Mouse (Mus musculus) cerebellum, postnatal 14 days (tissue): Measurements from ENCODE around the gene Ccdc62.
A peak's percentile ranks its signal among the peaks of the same experiment; 100 is the strongest.

ENCODE experiments used
- DNase-seq, 2 experiments: peaks; one replicate each; pipeline ENCODE4 v3.0.0; 2021; ENCODE audit warnings: mixed read lengths in 2 of 2

Gene Ccdc62

DNA sequence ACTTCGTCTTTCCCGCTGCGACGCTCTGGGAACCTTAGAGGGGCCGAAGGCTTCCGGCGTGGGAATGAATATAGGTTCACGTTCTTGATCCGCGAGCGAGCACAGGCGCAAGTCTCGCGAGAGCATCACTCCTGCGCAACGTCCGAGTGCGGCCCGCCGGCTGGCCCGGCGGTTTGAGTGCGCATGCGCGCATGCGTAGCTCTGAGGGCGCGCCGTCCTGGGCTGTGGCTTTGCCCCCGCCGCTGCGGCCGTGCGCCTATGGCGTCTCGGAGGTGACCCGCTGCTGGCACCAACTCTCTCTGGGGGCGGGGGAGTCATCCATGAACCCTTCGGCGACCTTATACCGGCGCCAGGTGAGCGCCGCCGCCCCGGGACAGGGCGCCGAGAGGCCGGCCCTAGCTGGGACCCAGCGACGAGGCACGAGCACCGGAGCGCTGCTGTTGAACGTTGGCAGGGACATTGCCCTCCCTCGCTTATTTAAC lies at the start of gene Ccdc62:
TSS of gene Ccdc62 (plus strand) at position 172 of the 482 bp plus-strand sequence.
- DNase-seq = peak; percentile 95 to 96

DNA sequence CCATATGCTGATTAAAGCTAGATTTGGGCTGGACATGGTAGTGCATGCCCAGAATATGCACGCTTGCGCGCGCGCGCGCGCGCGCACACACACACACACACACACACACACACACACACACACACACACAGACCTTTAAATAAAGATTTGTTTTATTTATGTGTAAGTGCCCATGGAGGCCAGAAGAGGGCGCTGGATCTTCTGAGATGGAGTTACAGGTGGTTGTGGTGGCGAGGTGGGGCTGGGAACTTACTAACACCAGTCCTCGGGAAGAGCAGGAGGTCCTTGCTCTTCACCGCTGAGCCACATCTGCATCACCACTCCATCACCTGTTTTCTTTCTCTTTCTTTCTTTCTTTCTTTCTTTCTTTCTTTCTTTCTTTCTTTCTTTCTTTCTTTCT lies 49.7 kb upstream of the Ccdc62 start:
- peak in 1 of 2 experiments; percentile 14 for DNase-seq

DNA sequence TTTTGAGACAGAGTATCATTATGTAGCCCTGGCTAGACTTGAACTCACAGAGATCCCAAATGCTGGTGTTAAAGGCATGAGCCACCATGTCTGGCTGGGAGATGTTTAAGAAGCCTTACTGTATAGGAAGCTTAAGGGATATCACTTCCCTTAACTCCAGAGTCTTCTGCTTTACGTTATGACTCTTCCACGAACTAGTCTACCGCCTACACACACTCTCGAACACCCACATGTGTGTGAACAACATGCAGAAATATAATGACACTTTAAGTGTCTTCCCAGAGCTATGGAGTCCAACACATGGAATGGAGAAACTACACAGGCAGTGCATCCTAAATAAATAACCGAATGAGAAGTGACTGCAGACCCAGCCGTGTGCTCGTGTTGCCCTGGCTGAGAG lies 46.6 kb upstream of the Ccdc62 start:
- DNase-seq = no peak

GRCm38 (mm10) chr5:123884332-123884731 lies 46.1 kb upstream of the Ccdc62 start:
- DNase-seq = no peak

DNA sequence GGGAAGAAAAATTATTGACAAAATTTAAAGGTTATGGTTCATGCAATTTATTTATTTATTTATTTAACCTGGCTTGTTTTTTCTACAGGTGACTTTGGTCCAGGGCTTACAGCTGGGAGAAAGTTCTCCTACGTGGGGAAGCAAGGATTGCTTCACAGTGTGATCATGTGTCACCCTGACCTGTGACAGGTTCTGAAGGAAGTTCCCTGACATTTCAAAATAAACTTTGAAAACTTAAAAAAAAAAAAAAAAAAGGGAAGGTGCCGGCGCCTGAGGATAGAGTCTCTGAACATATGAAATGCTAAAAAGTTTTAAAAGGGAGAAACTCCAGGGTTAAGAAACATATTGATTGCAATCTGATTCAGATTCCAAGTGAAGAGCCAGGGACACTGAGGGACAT lies 44.1 kb upstream of the Ccdc62 start:
- no peak for DNase-seq

DNA sequence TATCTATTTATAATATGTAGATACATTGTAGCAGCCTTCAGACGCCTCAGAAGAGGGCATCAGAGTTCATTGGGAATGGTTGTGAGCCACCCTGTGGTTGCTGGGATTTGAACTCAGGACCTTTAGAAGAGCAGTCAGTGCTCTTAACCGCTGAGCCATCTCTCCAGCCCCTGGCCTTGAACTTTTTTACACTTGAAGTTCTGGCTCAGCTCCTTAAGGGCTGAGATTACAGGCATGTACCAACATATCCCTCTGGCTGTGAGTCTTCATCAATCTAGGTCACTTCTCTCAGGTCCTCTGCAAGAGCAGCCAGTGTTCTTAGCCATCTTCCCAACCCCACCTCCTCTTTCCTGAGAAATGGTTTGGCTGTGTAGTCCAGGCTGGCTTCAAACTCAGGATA lies 40.2 kb upstream of the Ccdc62 start:
- no peak for DNase-seq

DNA sequence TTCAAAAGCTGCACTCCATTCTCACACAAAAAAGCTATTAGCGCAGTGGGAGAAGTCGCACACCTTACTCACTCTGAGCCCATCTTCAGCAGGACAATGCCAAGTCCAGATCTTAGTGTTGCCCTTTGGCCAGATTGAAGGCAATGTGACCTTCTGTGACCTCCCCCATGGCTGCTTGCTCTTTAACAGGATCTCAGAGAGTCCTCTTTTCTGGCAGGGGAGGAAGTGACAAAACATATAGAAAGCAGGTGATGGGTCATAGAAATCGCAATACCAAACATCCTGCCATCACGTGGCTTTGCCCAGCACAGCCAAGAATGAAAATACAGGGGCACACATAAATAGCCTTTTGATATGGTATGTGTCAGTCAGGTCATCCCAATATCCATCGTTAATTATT lies 39.5 kb upstream of the Ccdc62 start:
- no peak for DNase-seq

DNA sequence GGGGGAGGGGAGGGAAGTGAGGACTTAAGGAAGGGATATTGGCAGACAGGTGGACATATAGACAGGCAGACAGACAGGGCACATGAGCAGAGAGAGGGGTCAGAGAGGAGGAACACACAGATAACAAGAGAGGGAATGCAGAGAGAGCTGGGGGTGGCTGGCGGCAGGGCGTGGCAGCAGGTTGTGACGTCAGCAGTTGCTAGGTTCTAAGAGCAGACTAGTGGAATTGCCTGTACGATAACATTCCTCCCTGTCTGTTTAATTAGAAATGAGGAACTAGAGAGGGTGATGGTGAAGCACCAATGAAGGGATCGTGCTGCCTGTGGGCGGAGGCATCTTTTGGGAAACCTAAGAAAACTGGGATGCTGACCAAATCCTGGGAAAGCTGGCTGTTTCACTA lies 38.8 kb upstream of the Ccdc62 start:
- DNase-seq = peak; percentile 63 to 71

DNA sequence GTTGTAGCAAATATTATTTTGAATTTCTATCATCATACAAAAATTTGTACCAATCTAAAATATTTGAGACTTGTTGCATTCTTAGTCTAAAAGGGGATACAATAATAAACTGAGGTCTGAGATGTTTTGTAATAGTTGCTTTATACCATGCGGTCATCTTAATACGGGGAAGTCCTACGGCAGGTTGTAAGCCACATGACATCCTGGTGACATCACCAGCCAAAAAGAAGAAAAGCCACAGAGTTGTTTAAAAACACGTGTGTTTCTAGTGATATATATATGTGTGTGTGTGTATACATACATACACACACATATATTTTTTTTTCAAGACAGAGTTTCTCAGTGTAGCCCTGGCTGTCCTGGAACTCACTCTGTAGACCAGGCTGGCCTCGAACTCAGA lies 37.0 kb upstream of the Ccdc62 start:
- no peak for DNase-seq

DNA sequence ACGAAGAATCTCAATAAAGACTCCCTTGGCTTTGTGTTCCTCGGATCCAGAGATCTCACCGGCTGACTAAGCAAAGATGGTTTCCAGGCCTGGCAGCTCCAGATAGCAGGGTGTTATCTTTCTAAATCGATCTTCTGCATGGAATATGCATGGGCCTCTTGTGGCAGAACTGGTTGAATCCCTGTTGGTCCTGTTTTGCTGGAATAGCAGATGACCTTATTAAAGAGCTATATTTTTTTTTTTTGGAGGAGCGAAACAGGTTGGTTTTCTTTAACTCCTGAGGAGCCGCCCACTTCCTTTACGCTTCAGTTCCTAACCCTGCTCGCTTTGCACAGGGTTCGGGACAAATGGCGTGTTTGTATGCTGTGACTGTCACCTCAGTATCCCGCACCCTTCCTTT lies 34.1 kb upstream of the Ccdc62 start:
- DNase-seq = no peak

DNA sequence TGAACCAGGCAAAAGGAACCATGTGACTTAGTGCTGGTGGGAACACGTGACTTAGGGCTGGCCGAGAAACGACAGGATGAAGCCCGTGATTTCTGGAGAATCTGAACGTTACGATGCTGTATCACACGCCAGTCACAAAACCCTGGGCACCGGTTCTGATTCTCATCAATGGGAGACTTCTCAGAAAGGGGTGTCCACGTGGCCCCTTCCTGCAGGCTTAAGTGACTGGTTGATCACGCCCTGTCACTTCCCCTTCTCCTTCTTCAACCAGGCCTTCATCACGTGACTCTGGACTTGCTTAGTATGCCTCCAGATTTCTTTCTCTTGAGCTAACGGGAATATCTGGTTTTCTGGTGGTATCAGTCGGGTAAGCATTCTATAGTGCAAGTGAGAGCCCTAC lies 33.1 kb upstream of the Ccdc62 start:
- DNase-seq = no peak

DNA sequence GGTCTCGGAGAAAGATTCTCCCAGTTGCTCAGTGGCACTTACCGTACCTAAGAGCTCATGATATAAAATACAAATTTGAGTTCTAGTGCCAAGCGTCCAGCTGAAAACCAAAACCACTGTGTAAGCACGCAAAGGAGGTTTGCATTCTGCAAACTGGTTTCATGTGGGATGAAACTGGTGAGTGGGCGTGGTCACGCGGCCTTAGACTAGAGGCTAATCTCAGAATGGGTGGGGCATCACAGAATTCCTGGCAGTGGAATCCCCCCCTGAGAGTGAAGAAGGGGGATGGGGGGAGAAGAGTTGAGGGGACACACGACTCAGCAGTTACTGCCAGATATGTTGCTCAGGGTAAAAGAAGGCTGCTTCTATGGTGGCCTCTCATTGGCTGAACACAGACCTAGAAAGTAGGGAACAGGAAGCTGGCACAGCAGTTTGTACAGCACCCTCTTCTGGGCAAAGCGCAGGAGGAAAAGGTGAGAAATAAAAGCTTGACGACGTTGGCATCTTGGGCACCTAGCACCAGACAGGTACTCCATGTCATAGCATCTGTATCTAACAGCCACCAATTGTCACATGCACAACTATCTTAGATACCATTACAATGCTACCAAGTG lies 26.3 kb upstream of the Ccdc62 start:
- no peak for DNase-seq

GRCm38 (mm10) chr5:123906146-123906975 lies 24.1 kb upstream of the Ccdc62 start:
- no peak for DNase-seq

GRCm38 (mm10) chr5:123906976-123907630 lies 23.4 kb upstream of the Ccdc62 start, which contains the start of gene Denr:
Denr (plus strand) TSS chr5:123907175.
- peak; percentile 100 for DNase-seq

DNA sequence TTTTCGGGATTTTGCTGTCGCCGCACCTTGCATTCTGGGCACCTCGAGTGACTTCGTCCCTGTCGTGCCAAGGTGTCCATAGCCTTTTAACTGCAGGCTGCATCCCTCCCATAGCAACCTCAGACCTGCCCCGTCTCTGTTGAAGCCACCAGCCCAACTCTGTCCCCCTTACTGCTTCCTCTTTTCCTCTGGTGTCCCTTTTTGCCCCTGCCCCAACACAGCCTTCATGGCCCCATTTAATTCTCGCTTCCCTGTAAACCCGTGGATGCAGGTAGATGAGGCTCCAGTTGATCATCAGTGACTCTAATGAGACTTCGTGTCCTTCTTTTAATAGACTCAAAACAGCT lies 22.9 kb upstream of the Ccdc62 start:
- no peak for DNase-seq

- no peak for DNase-seq
Observed at GRCm38 (mm10) chr5:123914852-123915251, 15.6 kb upstream of the Ccdc62 start.

GRCm38 (mm10) chr5:123922112-123922511 lies 8.4 kb upstream of the Ccdc62 start:
- no peak for DNase-seq

GRCm38 (mm10) chr5:123927118-123927517 lies 3.4 kb upstream of the Ccdc62 start, which contains the start of gene Gm43518:
Gm43518 (plus strand) TSS chr5:123927418.
- DNase-seq = no peak

- no peak for DNase-seq
Observed at GRCm38 (mm10) chr5:123931131-123931530, 652 bp downstream of the Ccdc62 start.

DNA sequence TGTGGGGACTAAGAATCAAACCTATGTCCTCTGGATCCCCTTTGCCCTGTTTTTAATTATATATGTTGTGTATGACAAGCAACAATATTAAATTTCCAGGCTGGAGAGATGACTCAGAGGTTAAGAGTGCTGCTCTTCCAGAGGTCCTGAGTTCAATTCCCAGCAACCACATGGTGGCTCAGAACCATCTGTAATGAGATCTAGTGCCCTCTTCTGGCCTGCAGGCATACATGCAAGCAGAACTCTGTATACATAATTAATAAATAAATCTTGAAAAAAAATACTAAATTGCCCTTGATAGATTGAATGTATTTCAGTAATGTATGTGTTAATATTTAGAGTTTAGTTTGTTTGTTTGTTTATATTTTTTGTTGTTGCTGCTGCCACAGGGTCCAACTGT lies 2.4 kb downstream of the Ccdc62 start:
- no peak for DNase-seq

DNA sequence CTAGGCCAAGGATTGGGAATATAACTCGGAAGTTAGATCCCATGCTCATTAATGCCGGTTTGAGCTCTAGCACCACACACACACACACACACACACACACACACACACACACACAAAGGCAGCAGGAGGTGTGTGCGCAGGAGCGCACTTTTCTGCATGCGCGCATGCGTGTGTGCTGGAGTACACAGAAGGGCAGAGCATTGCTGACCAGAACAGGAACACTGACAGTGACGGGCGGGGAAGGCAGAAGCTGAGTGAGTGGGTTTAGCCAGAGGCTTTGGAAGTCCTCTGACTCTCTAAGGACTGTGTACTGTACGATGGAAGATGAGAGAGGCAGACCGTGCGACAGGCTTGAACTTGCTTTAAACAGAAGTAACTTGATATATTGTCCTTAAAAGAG lies 3.1 kb downstream of the Ccdc62 start:
- no peak for DNase-seq

DNA sequence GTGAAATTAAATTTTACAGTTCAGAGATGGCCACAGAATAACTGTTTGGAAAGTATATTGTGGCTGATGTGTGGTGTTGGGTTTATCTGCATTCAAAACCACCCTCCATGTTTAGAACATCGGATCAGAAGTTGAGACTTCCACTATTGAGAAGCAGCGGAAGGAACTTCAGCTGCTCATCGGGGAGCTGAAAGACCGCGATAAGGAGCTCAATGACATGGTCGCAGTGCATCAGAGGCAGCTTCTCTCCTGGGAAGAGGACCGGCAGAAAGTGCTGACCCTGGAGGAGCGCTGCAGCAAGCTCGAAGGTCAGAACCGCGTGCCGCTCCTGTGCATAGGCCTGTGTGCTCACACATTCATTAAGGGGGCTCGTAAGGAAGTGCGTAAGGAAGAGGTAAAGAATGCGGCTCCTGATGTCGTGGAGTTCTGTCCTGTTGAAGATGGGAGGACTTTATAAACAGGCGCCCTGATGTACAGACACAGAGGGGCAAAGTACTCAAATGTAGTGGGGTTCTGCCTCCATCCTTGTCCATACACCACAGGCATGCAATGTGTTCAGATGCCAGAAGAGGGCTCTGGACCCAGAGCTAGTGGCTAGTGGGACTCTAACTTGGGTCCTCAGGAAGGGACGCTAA lies 3.6 kb downstream of the Ccdc62 start:
- DNase-seq = peak in 1 of 2 experiments; percentile 47

- DNase-seq = no peak
Observed at GRCm38 (mm10) chr5:123935931-123936330, 5.5 kb downstream of the Ccdc62 start.
